Mouse (Mus musculus): ENCODE results near the gene Spock1.

The Spock1 gene

DNA sequence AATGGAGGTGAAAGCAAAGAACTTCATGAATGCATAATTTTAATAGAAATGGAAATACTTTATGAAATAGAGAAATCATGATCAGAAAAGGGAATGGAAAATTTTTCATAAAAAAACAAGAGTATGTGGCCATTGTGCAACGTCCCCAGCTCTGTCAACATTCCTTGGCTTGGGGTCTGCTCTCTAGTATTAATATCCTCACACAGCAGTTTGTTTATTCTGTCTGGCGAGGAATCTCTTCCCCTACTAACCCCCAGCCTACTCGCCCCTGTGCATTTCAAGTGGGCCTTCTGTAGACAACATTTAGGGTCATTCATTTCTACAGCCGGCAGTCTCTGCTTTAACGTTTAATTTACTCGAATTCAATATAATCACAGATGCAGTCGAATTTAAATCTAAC lies 181.5 kb downstream of the Spock1 start:
- no peak for DNase-seq (ENCODE audit: low spot score)

GRCm38 (mm10) chr13:57722329-57722936 lies 185.7 kb downstream of the Spock1 start:
- no peak for DNase-seq (ENCODE audit: low spot score)

GRCm38 (mm10) chr13:57721524-57722279 lies 186.4 kb downstream of the Spock1 start:
- DNase-seq (ENCODE audit: low spot score): peak; percentile 29

- no peak for DNase-seq (ENCODE audit: low spot score)
Measured at GRCm38 (mm10) chr13:57718087-57718486, 190.0 kb downstream of the Spock1 start.

- no peak for DNase-seq (ENCODE audit: low spot score)
Measured at GRCm38 (mm10) chr13:57712910-57713309, 195.2 kb downstream of the Spock1 start.

DNA sequence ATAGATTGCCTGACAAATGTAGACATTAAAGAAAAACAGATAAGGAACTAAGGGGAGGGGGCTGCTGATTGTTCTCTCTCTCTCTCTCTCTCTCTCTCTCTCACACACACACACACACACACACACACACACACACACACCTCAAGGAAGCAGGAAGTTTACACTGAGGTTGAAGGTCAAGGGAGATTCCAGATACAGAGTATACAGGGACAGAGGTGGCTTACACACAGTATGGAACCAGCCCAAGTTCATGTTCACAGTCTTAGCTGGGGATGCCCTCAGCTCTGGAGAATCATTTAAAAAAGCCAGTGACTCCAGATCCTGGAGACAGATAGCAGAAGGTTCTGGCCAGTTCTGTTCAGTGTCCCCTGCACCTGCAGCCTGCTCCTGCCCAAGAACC lies 199.7 kb downstream of the Spock1 start:
- no peak for DNase-seq (ENCODE audit: low spot score)

GRCm38 (mm10) chr13:57702966-57703365 lies 205.2 kb downstream of the Spock1 start:
- no peak for DNase-seq (ENCODE audit: low spot score)

GRCm38 (mm10) chr13:57696685-57697084 lies 211.4 kb downstream of the Spock1 start:
- DNase-seq (ENCODE audit: low spot score): no peak

GRCm38 (mm10) chr13:57688926-57689325 lies 219.2 kb downstream of the Spock1 start:
- no peak for DNase-seq (ENCODE audit: low spot score)

GRCm38 (mm10) chr13:57686437-57686836 lies 221.7 kb downstream of the Spock1 start:
- DNase-seq (ENCODE audit: low spot score): no peak

GRCm38 (mm10) chr13:57685201-57685600 lies 222.9 kb downstream of the Spock1 start:
- DNase-seq (ENCODE audit: low spot score): peak; percentile 21

- DNase-seq (ENCODE audit: low spot score): no peak
Measured at GRCm38 (mm10) chr13:57679591-57679990, 228.5 kb downstream of the Spock1 start.

- no peak for DNase-seq (ENCODE audit: low spot score)
Measured at GRCm38 (mm10) chr13:57676820-57677219, 231.3 kb downstream of the Spock1 start.

GRCm38 (mm10) chr13:57673399-57673798 lies 234.7 kb downstream of the Spock1 start:
- no peak for DNase-seq (ENCODE audit: low spot score)

DNA sequence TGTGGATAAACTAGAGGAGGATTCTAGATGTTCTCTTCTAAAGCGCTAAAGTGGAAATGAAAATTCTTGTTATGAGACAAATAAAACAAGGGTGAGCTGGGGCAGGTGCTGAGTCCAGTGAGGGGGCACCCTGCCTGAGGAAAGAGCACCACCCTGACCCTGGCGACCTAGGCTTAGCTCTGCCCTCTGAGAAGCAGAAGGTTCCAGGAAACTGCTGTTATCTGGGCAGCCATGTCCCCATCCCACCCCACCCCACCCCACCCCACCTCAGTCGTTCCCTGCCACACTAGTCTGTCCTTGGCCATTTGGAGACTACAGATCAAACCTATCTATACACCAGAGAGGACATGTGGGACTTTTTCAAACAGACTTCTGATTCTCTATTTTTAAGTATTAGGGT lies 235.4 kb downstream of the Spock1 start:
- no peak for DNase-seq (ENCODE audit: low spot score)

DNA sequence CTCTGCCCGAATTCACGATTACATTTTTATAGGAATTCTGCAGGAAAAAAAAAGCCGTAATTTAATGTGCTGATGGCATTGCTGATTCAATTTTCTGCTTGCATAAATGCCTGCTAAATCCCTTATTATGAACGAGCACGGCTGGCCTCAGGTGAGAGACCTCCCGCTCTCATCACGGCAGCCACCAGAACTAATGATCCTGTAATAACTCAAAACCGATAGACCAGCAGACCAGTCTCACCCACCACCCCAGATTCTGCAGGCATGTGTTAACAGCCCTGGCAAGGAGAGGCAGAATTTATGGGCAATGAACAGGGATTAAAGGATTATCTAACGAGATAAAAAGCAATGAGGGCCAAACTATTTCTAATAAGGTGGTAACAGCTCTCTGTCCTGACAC lies 236.2 kb downstream of the Spock1 start:
- DNase-seq (ENCODE audit: low spot score): no peak

- no peak for DNase-seq (ENCODE audit: low spot score)
Measured at GRCm38 (mm10) chr13:57671322-57671721, 236.8 kb downstream of the Spock1 start.

DNA sequence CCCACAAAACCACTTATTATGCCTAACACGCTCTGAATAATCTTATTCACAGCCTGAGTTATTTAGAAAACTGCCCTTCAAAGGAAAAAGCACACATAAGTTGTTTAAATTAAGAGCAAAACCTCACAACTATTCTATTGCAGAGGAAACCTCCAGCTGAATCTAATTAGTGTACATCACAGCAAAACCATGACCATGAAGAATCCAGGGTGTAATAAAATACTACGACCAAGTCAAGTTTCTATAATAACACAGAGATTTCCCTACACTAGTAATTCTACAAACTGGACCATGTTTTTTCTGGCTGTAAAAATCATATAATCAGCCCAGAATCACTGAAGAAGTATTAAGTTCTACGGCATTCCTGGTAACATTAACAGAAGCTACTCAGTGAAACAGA lies 240.5 kb downstream of the Spock1 start:
- no peak for DNase-seq (ENCODE audit: low spot score)

DNA sequence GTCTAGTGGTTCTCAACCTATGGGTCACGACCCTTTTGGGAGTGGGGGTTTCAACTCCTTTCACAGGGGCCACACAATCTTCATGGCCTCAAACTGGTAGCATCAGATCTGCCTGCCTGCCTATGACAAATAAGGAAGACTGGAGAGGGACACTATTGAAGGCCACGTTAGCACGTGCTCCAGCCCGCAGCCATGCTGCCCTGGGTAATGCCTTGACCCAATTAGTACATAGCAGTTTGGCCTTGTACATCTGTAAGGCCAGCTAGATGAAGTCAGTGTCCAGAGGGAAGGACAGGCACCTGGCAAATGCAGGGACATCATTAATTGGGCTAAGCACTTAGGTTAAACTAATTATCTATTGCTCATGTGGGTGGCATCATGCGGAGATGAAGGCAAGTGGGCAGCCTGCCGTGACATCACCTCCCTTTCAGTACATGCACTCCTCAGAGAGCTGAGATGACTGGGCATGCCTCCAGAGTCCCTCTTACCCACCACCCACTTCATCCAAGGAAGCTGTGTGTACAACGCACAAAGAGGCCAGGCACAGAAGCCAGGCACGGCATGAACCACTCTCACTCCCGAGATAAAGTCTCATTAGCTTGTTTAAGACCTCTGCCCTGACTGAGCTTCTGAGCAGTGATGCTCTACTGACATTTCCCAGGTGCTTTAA lies 241.8 kb downstream of the Spock1 start:
- no peak for DNase-seq (ENCODE audit: low spot score)

GRCm38 (mm10) chr13:57662554-57662953 lies 245.6 kb downstream of the Spock1 start:
- no peak for DNase-seq (ENCODE audit: low spot score)

GRCm38 (mm10) chr13:57660523-57660922 lies 247.6 kb downstream of the Spock1 start:
- DNase-seq (ENCODE audit: low spot score): no peak

DNA sequence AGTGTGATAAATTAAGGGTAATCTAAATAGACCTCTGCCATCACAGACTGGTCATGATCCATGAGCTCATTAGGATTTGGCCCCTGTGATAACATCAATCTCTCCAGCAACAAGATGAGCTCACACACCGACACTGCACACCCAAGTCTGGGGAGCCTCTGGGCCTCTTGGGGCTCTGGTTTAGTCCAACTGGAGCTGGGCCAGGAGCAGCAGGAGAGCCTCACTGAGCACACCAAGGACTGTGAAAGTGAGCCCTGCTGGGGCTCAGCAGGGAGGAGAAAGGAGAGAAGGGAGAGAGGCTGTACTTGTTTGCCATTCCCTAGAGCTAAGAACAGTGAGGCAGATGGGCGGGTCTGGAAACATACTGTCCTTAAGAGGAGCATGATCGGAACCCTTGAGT lies 248.3 kb downstream of the Spock1 start:
- no peak for DNase-seq (ENCODE audit: low spot score)

GRCm38 (mm10) chr13:57656606-57657005 lies 251.5 kb downstream of the Spock1 start:
- DNase-seq (ENCODE audit: low spot score): no peak

Data from layer of hippocampus, adult 11-12 months (tissue).